Mouse (Mus musculus): Measurements from ENCODE around the gene Tmem51. TPM values are rescaled to one million over a fixed set of nuclear protein-coding genes. Genes with fewer than 3 reads are reported as not detected.
"Not testable (repeated sequence)": the region's sequence is repeated elsewhere in the genome, so short reads cannot be mapped to it uniquely, and the experiment has no call there.

The Tmem51 gene
- polyA plus RNA-seq, 2 experiments from 2014 or later: 0.24 to 1.5 TPM

DNA sequence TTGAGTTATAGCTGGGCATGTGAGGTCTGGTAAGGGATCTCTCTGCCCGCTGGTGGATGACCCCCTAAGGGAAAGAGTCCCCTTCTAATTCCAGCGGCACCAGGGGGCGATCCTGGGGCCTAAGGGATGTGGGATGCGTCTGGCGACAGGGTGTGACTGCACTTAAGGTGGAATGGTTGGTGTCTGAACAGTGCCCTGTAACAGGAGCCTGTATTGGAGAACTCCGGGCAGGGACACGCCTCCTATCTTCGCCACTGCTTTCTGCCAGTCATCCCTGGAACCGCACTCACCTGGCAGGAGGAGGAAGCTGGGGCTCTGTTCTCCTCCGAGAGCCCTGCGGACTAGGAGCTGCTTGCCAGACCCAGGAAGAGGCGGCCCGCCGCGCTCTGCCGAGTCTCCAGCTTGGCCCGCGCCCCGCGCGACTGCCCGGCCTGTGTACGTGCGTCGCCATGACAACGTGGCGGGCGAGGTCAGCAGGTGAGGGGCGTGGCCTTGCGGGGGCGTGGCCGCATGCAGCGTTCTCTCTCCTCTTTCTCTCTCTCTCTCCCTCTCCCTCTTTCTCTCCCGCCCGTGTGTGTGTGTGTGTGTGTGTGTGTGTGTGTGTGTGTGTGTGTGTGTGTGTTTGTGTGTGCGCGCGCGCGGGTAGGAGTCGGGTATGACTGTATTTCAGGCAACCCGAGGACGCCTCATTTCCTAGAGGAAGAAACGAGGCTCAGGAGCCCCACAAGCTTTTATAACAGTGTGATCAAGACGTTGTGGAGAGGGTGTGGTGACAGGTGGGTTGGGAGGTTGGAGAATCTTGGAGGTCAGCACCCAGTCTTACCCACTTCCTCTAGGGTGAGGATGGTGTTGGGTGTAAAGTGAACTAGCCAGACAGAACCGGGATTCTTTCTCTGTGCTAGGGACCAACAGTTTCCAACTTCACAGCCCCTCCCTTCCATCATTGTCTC, 69.2 kb downstream of the Tmem51 start, which contains the start of gene Fhad1:
Gene Fhad1, minus strand, starts transcription at position 424 of the 950 bp plus-strand sequence.
- ATAC-seq: peak; percentile 76

DNA sequence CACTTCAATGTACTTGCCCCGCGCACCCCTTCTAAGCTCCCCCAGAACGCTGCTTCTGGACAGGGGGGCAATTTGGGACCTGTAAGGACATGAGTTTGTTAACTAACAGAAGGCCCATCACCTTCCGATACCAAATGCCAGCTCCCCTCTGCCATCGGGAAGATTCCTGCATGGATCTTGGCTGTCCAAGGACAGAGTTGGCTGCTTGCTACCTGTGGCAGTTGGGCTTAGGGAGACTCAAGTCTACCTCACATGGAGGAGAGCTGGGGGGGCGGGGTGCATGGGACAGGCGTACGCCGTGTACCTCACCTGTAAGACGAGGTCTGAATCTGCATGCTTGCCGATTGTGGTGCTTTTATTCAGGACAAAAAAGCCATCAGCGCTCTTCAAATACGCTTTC, 72.9 kb downstream of the Tmem51 start:
- no peak for ATAC-seq

DNA sequence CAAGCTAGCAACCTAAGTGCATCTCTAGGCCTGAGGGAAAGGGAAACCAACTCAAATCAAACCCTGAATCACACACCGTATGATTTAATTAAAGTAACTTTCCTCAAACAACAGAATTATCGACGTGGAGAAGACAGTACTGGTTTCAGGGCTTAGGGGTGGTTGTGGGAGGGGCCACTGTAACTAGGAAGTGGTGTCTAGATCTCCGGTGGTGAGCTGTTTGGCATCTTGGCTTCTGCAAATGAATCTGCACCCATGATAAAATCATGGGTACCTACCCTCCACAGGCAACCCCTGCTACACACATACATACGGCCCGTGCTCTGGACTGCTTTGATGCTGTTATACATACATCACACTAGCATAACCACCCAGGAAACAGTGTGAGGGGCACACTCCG, 73.7 kb downstream of the Tmem51 start:
- ATAC-seq: no peak

DNA sequence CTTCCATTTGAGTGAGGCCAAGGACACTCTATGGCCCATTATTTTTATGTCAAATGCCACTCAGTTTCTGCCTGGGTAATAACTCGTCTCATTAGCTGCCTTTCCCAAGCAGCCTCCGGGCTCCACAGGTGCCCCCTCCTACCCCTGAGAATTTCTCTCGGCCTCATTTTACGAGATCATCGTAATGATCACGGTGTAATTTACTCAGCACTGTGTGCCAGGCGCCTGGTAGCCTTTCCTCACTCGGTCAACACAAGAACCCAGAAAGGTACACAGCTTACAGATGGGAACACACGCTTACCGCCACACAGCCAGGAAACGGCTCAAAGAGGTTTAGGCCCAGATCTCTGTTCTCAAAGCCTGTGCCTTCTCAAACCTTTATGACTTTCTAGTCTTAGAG, 75.9 kb downstream of the Tmem51 start:
- ATAC-seq: no peak

DNA sequence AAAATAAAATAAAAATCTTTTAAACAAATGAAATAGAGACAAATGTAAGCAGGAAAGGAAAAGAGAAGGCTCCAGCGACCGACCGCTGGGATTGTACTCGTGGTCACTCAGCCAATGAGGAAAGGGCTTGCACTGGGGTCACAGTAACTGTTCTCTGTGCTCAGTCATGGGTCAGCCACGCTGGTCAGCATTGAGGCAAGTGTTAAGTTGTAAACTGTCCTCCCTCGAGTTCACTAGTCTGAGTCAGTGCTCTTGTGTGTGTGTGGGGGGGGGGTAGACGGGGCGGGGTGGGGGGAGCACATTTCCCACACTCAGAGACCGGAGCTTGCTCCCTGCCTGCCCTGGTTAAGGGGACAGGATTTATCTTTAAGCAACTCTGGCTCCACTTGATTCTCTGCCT, 83.5 kb downstream of the Tmem51 start:
- ATAC-seq: no peak

DNA sequence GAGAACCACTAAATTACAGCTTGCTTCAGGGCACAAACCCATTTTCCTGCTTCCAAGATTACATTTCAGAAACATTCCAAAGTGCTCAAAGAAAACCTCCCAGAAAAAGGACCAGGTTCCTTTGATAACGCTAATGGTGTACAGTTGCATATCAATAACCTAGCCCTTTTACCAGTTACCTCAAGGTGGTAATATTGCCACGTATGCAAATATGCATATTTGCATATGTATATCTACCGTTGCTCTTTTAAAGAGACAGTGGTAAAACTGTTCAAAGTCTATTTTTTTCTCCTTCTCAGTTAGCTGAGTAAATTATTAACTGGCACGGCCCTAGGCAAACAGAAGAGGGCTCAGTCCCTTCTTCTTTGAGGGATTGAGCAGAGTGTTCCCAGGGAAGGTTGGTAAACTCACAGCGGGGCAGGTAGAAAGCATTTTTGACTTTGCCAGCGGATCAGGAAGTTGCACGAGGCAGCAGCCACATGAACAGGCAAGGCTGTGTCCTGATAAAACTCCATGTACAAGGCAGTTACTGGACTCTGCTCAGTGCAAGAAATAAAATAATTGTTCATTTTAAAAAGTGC, 84.5 kb downstream of the Tmem51 start:
- ATAC-seq: no peak

DNA sequence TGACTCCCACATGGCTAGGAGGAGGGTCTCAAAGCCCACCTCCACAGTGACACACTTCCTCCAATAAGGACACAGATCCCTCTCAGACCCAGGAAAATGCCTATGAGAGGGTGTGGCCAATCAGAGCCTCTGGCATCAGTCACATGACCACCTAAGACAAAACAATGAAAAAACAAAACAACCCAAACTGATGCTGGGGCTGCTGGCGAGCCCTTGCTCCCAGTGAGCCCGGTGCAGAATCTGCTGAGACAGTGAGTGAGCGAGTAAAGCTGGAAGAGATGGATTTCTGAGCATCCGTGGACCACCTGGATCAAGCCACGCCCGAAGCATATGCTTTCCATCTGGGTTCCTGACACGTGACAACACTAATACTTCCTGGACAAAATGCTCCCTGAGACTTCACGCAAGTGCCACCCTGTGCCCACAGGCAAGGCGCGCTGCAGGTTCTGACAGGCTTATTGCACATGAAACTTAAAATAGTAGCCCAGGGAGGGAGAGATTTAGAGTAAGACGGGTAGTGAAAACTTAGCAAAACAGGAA, 85.8 kb downstream of the Tmem51 start:
- ATAC-seq: peak; percentile 88

DNA sequence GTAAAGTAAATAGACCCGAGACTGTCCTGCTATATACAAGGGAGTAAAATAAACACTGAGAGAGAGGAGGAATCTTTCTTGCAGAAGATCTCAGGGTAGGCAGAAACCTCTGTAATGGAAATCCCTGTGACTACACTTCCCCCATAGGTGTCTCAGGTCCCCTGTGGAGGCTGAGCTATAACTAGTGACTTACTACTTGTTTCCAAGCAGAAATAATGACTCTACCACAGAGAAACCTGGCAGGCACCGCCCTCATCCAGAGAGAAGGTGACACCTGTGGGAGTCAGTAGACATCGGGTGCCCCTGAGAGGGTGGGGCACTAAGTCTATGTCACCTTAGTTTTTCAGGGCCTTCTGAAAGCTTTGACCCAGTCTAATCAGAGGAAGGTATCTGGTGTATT, 87.2 kb downstream of the Tmem51 start:
- no peak for ATAC-seq

DNA sequence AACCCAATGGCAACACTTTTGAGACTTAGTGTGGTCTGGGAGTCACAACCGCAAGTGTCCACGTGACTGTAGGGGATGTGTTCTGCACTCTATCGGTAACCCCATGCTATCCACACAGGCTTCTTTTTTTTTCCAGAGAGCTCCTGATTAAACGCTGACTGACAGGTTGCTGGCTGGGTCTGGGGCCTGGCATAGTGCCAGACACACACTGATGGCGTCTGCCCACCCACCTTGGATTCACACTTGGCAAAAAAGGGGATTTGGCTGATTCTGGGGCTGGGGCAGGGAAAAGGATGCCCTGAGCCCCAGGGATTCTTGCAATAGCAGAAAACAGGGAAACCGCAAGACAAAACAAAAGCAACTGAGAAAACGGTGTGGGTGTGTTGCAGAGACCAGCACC, 88.0 kb downstream of the Tmem51 start:
- no peak for ATAC-seq

DNA sequence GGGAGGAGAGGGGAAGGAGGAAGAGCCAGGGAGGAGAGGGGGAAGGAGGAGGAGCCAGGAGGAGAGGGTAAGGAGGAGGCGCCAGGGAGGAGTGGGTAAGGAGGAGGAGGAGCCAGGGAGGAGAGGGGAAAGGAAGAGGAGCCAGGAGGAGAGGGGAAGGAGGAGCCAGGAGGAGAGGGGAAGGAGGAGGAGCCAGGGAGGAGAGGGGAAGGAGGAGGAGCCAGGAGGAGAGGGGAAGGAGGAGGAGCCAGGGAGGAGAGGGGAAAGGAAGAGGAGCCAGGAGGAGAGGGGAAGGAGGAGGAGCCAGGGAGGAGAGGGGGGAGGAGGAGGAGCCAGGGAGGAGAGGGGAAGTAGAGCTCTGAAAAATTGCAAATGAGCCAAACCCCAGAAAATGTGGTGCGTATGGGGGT, 90.0 kb downstream of the Tmem51 start:
- ATAC-seq: not testable (repeated sequence)

DNA sequence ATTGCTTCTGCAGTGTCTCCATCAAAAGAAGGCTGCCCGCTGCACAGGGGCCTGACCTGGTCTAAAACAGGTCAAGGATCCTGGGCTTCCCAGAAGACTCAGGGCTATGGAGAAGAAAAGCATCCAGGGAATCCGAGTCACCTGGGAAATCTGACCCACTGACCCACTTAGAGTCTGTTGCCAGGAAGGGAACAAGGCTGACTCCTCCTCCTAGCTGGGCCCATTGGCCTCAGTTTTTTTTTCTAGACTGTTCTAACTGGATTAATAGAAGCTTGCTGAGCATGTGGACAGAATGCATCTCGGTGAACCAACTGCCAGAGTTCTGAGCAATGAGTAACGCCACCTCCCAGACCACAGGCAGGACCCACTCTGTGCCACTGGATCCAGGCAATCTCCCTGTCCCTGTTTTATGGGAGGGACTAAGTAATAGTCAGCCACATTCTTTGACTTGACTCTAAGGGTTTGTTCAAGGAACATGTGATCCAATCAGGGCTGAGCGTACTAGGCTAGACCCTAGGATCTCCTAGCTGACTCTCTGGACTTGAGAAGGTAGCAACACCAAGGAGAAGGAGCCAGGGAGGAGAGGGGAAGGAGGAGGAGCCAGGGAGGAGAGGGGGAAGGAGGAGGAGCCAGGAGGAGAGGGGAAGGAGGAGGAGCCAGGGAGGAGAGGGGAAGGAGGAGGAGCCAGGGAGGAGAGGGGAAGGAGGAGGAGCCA, 90.6 kb downstream of the Tmem51 start:
- ATAC-seq: no peak

DNA sequence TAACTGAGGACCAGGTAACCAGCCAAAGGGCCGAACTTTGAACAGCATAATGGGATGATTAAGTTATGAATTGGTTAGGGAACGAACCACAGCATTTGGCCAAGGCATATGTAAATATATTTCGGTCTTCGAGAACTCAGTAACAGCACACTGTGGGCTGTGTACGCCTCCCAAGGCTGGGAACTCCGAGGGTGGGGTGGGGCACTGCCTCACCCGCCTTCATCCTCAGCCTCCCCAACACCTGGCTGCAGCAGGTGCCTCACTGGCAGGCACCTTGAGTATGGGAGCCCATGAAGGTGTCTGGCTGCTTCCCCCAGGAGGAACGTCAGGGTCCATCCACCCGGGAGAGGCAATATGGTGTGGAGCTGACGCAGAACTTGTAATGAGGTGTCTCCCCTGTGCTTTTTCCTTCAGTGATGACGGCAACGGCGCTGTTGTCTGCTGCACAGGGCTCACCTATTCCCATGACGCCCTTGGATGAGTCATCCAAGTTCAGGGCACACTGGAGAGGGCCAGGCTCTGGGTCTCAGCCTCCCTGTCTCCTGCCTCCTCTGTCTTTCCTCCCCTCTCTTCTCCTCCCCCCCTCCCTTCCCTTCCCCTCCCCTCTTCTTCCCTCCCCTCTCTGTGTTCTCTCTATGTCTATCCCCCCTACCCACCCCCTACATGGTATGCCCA, 91.4 kb downstream of the Tmem51 start:
- ATAC-seq: no peak

DNA sequence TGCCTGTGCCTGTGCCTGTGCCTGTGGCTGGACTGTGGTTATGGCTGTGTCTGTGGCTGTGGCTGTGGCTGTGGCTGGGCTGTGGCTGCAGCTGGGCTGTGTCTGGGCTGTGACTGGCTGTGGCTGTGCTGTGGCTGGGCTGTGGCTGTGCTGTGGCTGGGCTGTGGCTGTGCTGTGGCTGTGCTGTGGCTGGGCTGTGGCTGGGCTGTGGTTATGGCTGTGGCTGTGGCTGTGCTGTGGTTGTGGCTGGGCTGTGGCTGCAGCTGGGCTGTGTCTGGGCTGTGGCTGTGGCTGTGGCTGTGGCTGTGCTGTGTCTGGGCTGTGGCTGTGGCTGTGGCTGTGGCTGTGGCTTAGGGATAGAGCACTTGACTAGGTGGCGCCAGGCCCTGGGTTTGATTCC, 95.9 kb downstream of the Tmem51 start:
- no peak for ATAC-seq

DNA sequence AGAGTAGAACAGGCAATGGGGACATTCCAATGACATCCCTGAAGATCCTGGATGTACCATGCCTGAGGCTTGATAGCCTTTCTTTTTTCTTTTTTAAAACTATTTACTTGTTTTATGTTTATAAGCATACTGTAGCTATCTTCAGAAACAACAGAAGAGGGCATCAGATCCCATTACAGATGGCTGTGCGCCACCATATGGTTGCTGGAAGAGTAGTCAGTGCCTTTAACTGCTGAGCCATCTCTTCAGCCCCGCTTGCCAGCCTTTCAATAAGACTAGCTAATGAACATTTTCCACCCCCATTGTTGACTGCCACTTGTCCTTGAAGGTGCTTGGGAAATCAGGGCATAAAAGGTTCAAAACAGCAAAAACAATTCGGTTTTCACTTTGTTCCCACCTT, 100.4 kb downstream of the Tmem51 start:
- ATAC-seq: no peak

DNA sequence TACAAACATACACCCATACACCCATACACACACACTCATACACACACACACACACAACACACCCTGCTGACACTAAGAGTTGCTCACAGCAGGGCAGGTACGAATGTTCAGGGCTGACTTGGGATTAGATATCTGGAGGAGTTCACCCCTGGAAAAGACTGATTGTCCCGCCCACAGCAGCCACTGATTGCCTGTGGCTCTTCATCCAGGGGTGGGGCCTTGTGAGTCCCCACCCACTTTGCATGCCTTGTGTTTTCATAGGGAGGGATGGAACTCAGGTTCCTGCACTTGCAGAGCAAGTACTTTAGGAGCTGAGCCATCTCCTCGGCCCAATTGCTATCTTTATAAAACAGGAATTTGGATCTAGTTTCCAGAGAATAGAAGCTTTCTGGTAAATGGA, 102.6 kb downstream of the Tmem51 start:
- ATAC-seq: no peak

Other genes with a start within 250 kb of the Tmem51 start
- not detected for gene Ctrc, start 237.9 kb downstream of the Tmem51 start, polyA plus RNA-seq (2017; shearing (Covaris generic))
- 10 to 100 TPM; 23.5 to 26.9 TPM for gene Efhd2, start 209.4 kb downstream of the Tmem51 start, polyA plus RNA-seq (2017; shearing (Covaris generic))
- under 1 TPM in 1 of 2 experiments, not detected in 1; 0.85 TPM for gene Fhad1, start 69.2 kb downstream of the Tmem51 start, polyA plus RNA-seq (2017; shearing (Covaris generic))
- gene Kazn, start 155.1 kb upstream of the Tmem51 start, polyA plus RNA-seq (2017; shearing (Covaris generic)): not detected

Data from activated CD4-positive, CD25-positive, alpha-beta regulatory T cell, adult 4 months (primary cell).